Comparison of ENCODE assay signal across 20 mouse cellular contexts in the genomic region with DNA sequence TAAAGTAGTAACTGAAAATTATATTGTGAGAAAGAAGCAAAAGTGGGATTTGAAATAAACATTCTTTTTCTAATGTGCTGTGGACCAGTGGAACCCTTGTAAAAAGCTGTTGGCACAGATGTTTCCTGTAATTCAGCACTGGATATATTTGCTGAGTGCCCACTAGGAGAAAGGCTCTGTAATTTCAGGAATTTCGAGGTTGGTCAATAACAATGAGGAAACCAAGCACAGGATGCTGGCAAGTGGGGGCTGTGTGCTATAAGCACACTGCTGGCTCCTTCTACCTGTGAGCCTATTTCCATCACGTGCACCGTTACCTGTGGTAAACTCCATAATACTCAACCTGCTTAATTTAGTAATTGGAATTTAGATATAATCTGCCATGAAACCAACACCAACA.
DNase-seq lines count a peak whose midpoint lies in the region; ATAC-seq and TF ChIP-seq lines count a peak whose summit lies in the region.
"Had no signal": no experiment of that assay in that cellular context is flagged by ENCODE, and none has a peak within 500 bp of the region (broad histone marks: within the 10 kb centered on the region; RNA-seq: fewer than 3 reads in every experiment).

No protein-coding gene starts in this region.

- H3K4me1 ChIP-seq in forebrain, embryonic 15.5 days, result peaks cover 55% of the 10 kb centered on the region
- peaks cover 41% of the 10 kb centered on the region for H3K4me1 ChIP-seq in forebrain, embryonic 14.5 days (ENCODE audit: control insufficient read depth, insufficient read depth, low read length)
- H3K4me1 ChIP-seq in lung, embryonic 15.5 days, result peaks cover 73% of the 10 kb centered on the region
- H3K4me1 ChIP-seq in limb, embryonic 14.5 days (ENCODE audit: control insufficient read depth, insufficient read depth, low read length), result peaks cover 52% of the 10 kb centered on the region

- no peak overlapping the region for H3K9ac ChIP-seq in forebrain, embryonic 15.5 days (replicated peaks)
- no peak overlapping the region for H3K9ac ChIP-seq in forebrain, embryonic 14.5 days (ENCODE audit: low read length)
- no peak overlapping the region for H3K9ac ChIP-seq in lung, embryonic 15.5 days
- H3K9ac ChIP-seq in limb, embryonic 14.5 days (ENCODE audit: low read depth, low read length, severe bottlenecking), result no peak overlapping the region
- H3K9ac ChIP-seq: liver, embryonic 13.5 days had no signal

- no peaks in the 10 kb centered on the region for H3K27me3 ChIP-seq in forebrain, embryonic 15.5 days
- H3K27me3 ChIP-seq in forebrain, embryonic 14.5 days (replicated peaks; ENCODE audit: control insufficient read depth, insufficient read depth, low read length), result no peaks in the 10 kb centered on the region
- H3K27me3 ChIP-seq in lung, embryonic 15.5 days, result no peaks in the 10 kb centered on the region
- H3K27me3 ChIP-seq in limb, embryonic 14.5 days (ENCODE audit: control insufficient read depth, insufficient read depth, low read length), result no peaks in the 10 kb centered on the region
- H3K27me3 ChIP-seq: CH12.LX had no signal

- 66% methylated on average over 3 of the region's 3 CpGs for whole genome bisulfite sequencing in forebrain, embryonic 15.5 days
- 65% methylated on average over 3 of the region's 3 CpGs for WGBS in forebrain, embryonic 14.5 days
- 38% methylated on average over 3 of the region's 3 CpGs for WGBS in lung, embryonic 15.5 days
- WGBS in limb, embryonic 14.5 days, result 41% methylated on average over 3 of the region's 3 CpGs

- no peak for DNase-seq in forebrain, embryonic 14.5 days (ENCODE audit: low spot score)
- DNase-seq in lung, postnatal 14 days, result no peak
- no peak for DNase-seq in limb, embryonic 14.5 days (ENCODE audit: low spot score)
- no peak for DNase-seq in thymus, adult 18-20 months
- no peak for DNase-seq in frontal cortex, adult 2 months (ENCODE audit: extremely low spot score in 1 of 2, low spot score in 1 of 2)
- DNase-seq: cerebellum, adult 18-20 months; cerebellum, postnatal 36 days; gastrocnemius, postnatal 25 days; kidney, adult 9 months; kidney, postnatal 36 days; liver, embryonic 13.5 days; right cerebral cortex, postnatal 14 days; spleen, adult 18-20 months; thymus, postnatal 36 days had no signal

- peak overlapping the region; percentile 14; the same call in 1 of the 2 replicates for H3K27ac ChIP-seq in forebrain, embryonic 15.5 days (replicated peaks)
- H3K27ac ChIP-seq in forebrain, embryonic 14.5 days (ENCODE audit: low read depth, low read length), result no peak overlapping the region
- H3K27ac ChIP-seq in lung, embryonic 15.5 days, result 0 out of 2 replicates have a peak overlapping the region, but pooled peaks have one; percentile 58
- H3K27ac ChIP-seq in limb, embryonic 14.5 days (replicated peaks; ENCODE audit: low read depth, low read length), result no peak overlapping the region
- H3K27ac ChIP-seq: liver, embryonic 13.5 days; macrophage had no signal

- no peaks in the 10 kb centered on the region for H3K9me3 ChIP-seq in forebrain, embryonic 15.5 days
- no peaks in the 10 kb centered on the region for H3K9me3 ChIP-seq in forebrain, embryonic 14.5 days (replicated peaks; ENCODE audit: control insufficient read depth, low read length)
- H3K9me3 ChIP-seq in lung, embryonic 15.5 days, result no peaks in the 10 kb centered on the region
- H3K9me3 ChIP-seq in limb, embryonic 14.5 days (ENCODE audit: control insufficient read depth, low read length), result no peaks in the 10 kb centered on the region
- H3K9me3 ChIP-seq: liver, embryonic 13.5 days; midbrain, embryonic 10.5 days had no signal

- TF ChIP-seq POLR2A in limb, embryonic 14.5 days (IDR thresholded peaks at IDR 0.05; ENCODE audit: borderline replicate concordance, extremely low read depth, insufficient read depth, insufficient read length), result no peak

- no peak for ATAC-seq in forebrain, embryonic 15.5 days (replicated peaks)
- ATAC-seq in forebrain, embryonic 14.5 days, result no peak
- no peak for ATAC-seq in lung, embryonic 15.5 days (ENCODE audit: borderline replicate concordance, extremely low read depth, low FRiP score, low TSS enrichment)
- ATAC-seq in limb, embryonic 14.5 days (ENCODE audit: low FRiP score, low read depth), result no peak
- ATAC-seq: hindbrain, embryonic 16.5 days had no signal

- H3K4me2 ChIP-seq in forebrain, embryonic 15.5 days (replicated peaks), result 0 out of 2 replicates have a peak overlapping the region, but pooled peaks have one; percentile 3
- H3K4me2 ChIP-seq in forebrain, embryonic 14.5 days (ENCODE audit: low read length), result no peak overlapping the region; the same call in 1 of the 2 replicates
- peak overlapping the region; percentile 64 for H3K4me2 ChIP-seq in lung, embryonic 15.5 days
- H3K4me2 ChIP-seq in limb, embryonic 14.5 days (replicated peaks; ENCODE audit: low read depth, low read length, severe bottlenecking), result 0 out of 2 replicates have a peak overlapping the region, but pooled peaks have one; percentile 8
- H3K4me2 ChIP-seq: liver, embryonic 13.5 days had no signal

- H3K36me3 ChIP-seq in forebrain, embryonic 15.5 days, result no peaks in the 10 kb centered on the region
- no peaks in the 10 kb centered on the region for H3K36me3 ChIP-seq in forebrain, embryonic 14.5 days (ENCODE audit: control insufficient read depth, insufficient read depth, low read length)
- no peaks in the 10 kb centered on the region for H3K36me3 ChIP-seq in lung, embryonic 15.5 days
- H3K36me3 ChIP-seq in limb, embryonic 14.5 days (ENCODE audit: control insufficient read depth, insufficient read depth, low read length), result no peaks in the 10 kb centered on the region
- H3K36me3 ChIP-seq: liver, embryonic 13.5 days; midbrain, embryonic 10.5 days had no signal

- H3K4me3 ChIP-seq in forebrain, embryonic 15.5 days, result no peak overlapping the region
- H3K4me3 ChIP-seq in forebrain, embryonic 14.5 days (ENCODE audit: low read depth, low read length), result no peak overlapping the region
- no peak overlapping the region for H3K4me3 ChIP-seq in lung, embryonic 15.5 days
- H3K4me3 ChIP-seq in limb, embryonic 14.5 days (replicated peaks; ENCODE audit: low read length), result no peak overlapping the region
- H3K4me3 ChIP-seq: liver, embryonic 13.5 days; midbrain, embryonic 10.5 days had no signal

Comparison
In these comparisons a context has a peak if more than half of its experiments do, and no peak if none do; other contexts are left out.
1. H3K27ac ChIP-seq: peak in forebrain, embryonic 15.5 days (single experiment) and lung, embryonic 15.5 days (single experiment); none in forebrain, embryonic 14.5 days (single experiment) and limb, embryonic 14.5 days (single experiment).